27 mouse cellular contexts compared by ENCODE assay signal in the genomic region with DNA sequence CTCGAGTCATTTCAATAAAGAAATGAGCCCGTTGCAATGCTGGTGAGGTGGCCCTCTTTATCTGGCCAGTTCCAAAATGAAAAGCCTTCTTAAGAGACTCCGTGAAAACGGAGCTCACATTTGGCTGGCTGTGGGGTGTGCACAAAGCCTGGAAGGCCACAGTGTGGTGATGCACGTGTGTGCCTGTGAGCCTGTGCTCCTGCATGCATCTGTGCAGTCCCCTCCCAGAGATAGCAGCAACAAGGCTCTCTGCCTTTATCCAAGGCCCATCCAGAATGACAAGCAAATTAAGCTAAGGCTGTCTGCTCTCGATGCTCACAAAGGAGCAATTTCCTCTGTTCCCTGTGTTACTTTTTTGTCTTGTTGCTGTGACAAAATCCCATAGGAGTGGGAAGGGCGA.
DNase-seq lines count a peak whose midpoint lies in the region; ATAC-seq lines count a peak whose summit lies in the region.
"Had no signal": no experiment of that assay in that cellular context is flagged by ENCODE, and none has a peak within 500 bp of the region (broad histone marks: within the 10 kb centered on the region; RNA-seq: fewer than 3 reads in every experiment).

No protein-coding gene starts in this region.

- H3K4me3 ChIP-seq in hindbrain, embryonic 13.5 days = no peak overlapping the region
- H3K4me3 ChIP-seq in hindbrain, embryonic 11.5 days (ENCODE audit: low read depth, low read length) = no peak overlapping the region
- no peak overlapping the region for H3K4me3 ChIP-seq in neural tube, embryonic 13.5 days
- H3K4me3 ChIP-seq in forebrain, embryonic 15.5 days = no peak overlapping the region
- H3K4me3 ChIP-seq: embryonic facial prominence, embryonic 13.5 days; erythroblast, embryonic 14.5 days; neural tube, embryonic 12.5 days had no signal

- 0 out of 2 replicates have a peak, but pooled peaks cover 5% of the 10 kb centered on the region for H3K4me1 ChIP-seq in hindbrain, embryonic 13.5 days (replicated peaks)
- no peaks in the 10 kb centered on the region for H3K4me1 ChIP-seq in hindbrain, embryonic 11.5 days (replicated peaks; ENCODE audit: control insufficient read depth, insufficient read depth, low read length)
- H3K4me1 ChIP-seq in neural tube, embryonic 13.5 days (replicated peaks) = 0 out of 2 replicates have a peak, but pooled peaks cover 7% of the 10 kb centered on the region
- peaks cover 26% of the 10 kb centered on the region for H3K4me1 ChIP-seq in forebrain, embryonic 15.5 days
- H3K4me1 ChIP-seq: neural tube, embryonic 12.5 days had no signal

- ATAC-seq in hindbrain, embryonic 13.5 days (ENCODE audit: low FRiP score) = no peak
- no peak for ATAC-seq in hindbrain, embryonic 11.5 days (ENCODE audit: low FRiP score)
- no peak for ATAC-seq in neural tube, embryonic 13.5 days (ENCODE audit: low read depth)
- ATAC-seq in forebrain, embryonic 15.5 days (replicated peaks) = peak; percentile 75
- ATAC-seq in activated CD4-positive, CD25-positive, alpha-beta regulatory T cell, adult 4 months = no peak
- ATAC-seq: inflammation-experienced regulatory T-cells, adult 6 months had no signal

- WGBS in hindbrain, embryonic 13.5 days = 45% methylated on average over 7 of the region's 7 CpGs
- WGBS in hindbrain, embryonic 11.5 days = 62% methylated on average over 7 of the region's 7 CpGs
- WGBS in neural tube, embryonic 13.5 days = 49% methylated on average over 7 of the region's 7 CpGs
- 14% methylated on average over 7 of the region's 7 CpGs for WGBS in forebrain, embryonic 15.5 days

- no peak overlapping the region for H3K9ac ChIP-seq in hindbrain, embryonic 13.5 days
- H3K9ac ChIP-seq in hindbrain, embryonic 11.5 days (ENCODE audit: low read depth, low read length) = no peak overlapping the region
- H3K9ac ChIP-seq in neural tube, embryonic 13.5 days = no peak overlapping the region
- no peak overlapping the region for H3K9ac ChIP-seq in forebrain, embryonic 15.5 days (replicated peaks)
- H3K9ac ChIP-seq: embryonic facial prominence, embryonic 13.5 days; liver, embryonic 14.5 days; neural tube, embryonic 12.5 days had no signal

- no peaks in the 10 kb centered on the region for H3K27me3 ChIP-seq in hindbrain, embryonic 13.5 days
- no peaks in the 10 kb centered on the region for H3K27me3 ChIP-seq in hindbrain, embryonic 11.5 days (ENCODE audit: control insufficient read depth, insufficient read depth, low read length)
- H3K27me3 ChIP-seq in neural tube, embryonic 13.5 days = no peaks in the 10 kb centered on the region
- no peaks in the 10 kb centered on the region for H3K27me3 ChIP-seq in forebrain, embryonic 15.5 days
- H3K27me3 ChIP-seq: neural tube, embryonic 12.5 days had no signal

- 0 out of 2 replicates have a peak overlapping the region, but pooled peaks have one; percentile 13 for H3K27ac ChIP-seq in hindbrain, embryonic 13.5 days
- H3K27ac ChIP-seq in hindbrain, embryonic 11.5 days (ENCODE audit: low read depth, low read length) = no peak overlapping the region
- 0 out of 2 replicates have a peak overlapping the region, but pooled peaks have one; percentile 18 for H3K27ac ChIP-seq in neural tube, embryonic 13.5 days (replicated peaks)
- 0 out of 2 replicates have a peak overlapping the region, but pooled peaks have one; percentile 20 for H3K27ac ChIP-seq in forebrain, embryonic 15.5 days (replicated peaks)
- H3K27ac ChIP-seq: embryonic facial prominence, embryonic 13.5 days; liver, embryonic 14.5 days; macrophage; neural tube, embryonic 12.5 days had no signal

- DNase-seq in hindbrain, embryonic 11.5 days (ENCODE audit: low spot score) = no peak
- no peak for DNase-seq in neural tube, embryonic 10.5 days (ENCODE audit: extremely low spot score, low spot score)
- no peak for DNase-seq in adrenal gland, postnatal 14 days
- DNase-seq: adrenal gland, adult 2 months; B cell, adult 2 months; cerebellum, adult 9-10 months; embryo, embryonic 11 days; gastrocnemius, postnatal 25 days; heart, adult 18-20 months; heart, postnatal 4 days; kidney, adult 11 months; kidney, postnatal 14 days; liver; lung, adult 2 months; lung, postnatal 10 days; thymus, postnatal 4 days had no signal

- H3K9me3 ChIP-seq in hindbrain, embryonic 13.5 days = no peaks in the 10 kb centered on the region
- no peaks in the 10 kb centered on the region for H3K9me3 ChIP-seq in hindbrain, embryonic 11.5 days (ENCODE audit: control insufficient read depth, low read length)
- no peaks in the 10 kb centered on the region for H3K9me3 ChIP-seq in neural tube, embryonic 13.5 days
- H3K9me3 ChIP-seq in forebrain, embryonic 15.5 days = no peaks in the 10 kb centered on the region
- H3K9me3 ChIP-seq: embryonic facial prominence, embryonic 13.5 days; neural tube, embryonic 12.5 days had no signal

- H3K36me3 ChIP-seq in hindbrain, embryonic 13.5 days = no peaks in the 10 kb centered on the region
- no peaks in the 10 kb centered on the region for H3K36me3 ChIP-seq in hindbrain, embryonic 11.5 days (ENCODE audit: control insufficient read depth, insufficient read depth, low read length)
- H3K36me3 ChIP-seq in neural tube, embryonic 13.5 days = no peaks in the 10 kb centered on the region
- H3K36me3 ChIP-seq in forebrain, embryonic 15.5 days = no peaks in the 10 kb centered on the region
- H3K36me3 ChIP-seq: embryonic facial prominence, embryonic 13.5 days; neural tube, embryonic 12.5 days had no signal

- no peak overlapping the region for H3K4me2 ChIP-seq in hindbrain, embryonic 13.5 days
- H3K4me2 ChIP-seq in hindbrain, embryonic 11.5 days (replicated peaks; ENCODE audit: low read depth, low read length) = no peak overlapping the region
- H3K4me2 ChIP-seq in neural tube, embryonic 13.5 days = no peak overlapping the region
- no peak overlapping the region for H3K4me2 ChIP-seq in forebrain, embryonic 15.5 days (replicated peaks)
- H3K4me2 ChIP-seq: embryonic facial prominence, embryonic 13.5 days; heart, embryonic 11.5 days; neural tube, embryonic 12.5 days had no signal
